Mouse (Mus musculus) frontal cortex, postnatal 10 days (tissue): ENCODE data around the gene Cbarp.

Experiments used
- DNase-seq, 2 experiments: peaks; one replicate each; pipeline ENCODE4 v3.0.0; 2022; ENCODE audit warnings: low spot score in 2 of 2, mixed read lengths in 1 of 2

Cbarp gene

GRCm38 (mm10) chr10:80097275-80097674 lies 43.4 kb downstream of the Cbarp start:
- DNase-seq: no peak

- no peak for DNase-seq
These were observed 45.1 kb downstream of the Cbarp start for GRCm38 (mm10) chr10:80095547-80095946.

DNA sequence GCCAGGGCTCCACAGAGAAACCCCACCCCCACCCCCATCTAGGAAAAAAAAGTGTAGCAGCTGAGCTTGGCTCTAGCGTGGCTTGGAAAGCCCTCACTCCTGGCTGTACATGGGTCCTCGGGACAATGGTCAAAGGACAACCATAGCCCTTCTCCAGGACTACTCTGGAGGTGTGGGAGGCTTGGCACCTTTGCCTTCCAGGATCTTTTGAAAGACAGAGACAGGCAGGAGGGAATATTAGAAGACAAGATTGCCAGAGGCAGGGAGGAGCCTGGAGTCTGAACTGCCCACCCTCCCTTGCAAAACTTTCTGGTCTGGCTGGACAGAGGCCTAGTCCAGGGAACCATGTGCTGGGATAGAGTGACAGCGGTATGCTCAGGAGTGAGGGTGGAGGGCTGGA lies 46.0 kb downstream of the Cbarp start:
- no peak for DNase-seq

GRCm38 (mm10) chr10:80094085-80094484 lies 46.5 kb downstream of the Cbarp start:
- DNase-seq: no peak

GRCm38 (mm10) chr10:80092690-80093089 lies 47.9 kb downstream of the Cbarp start:
- no peak for DNase-seq

DNA sequence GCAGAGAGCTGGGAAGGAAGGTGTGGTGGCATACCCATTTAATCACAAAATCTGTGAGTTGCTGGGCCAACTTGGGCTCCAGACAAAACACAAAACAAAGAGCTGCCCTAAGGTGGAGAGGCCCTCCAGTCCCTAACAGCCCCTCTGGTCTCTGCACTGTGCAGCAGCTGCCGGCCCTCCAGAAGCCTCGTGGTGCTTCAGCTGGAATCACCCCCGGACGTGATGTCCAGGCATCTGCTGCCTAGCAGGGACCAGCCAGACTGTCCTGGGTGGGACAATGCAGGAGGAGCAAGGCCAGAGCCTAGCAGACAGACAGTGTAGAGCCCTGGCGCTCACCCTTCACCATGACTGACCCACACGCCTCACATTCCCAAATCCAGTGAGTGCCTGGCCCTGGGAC lies 49.1 kb downstream of the Cbarp start:
- DNase-seq: no peak

- no peak for DNase-seq
These were observed 51.5 kb downstream of the Cbarp start for GRCm38 (mm10) chr10:80089146-80089545.

GRCm38 (mm10) chr10:80087483-80087882 lies 53.2 kb downstream of the Cbarp start:
- DNase-seq: no peak

GRCm38 (mm10) chr10:80086847-80087246 lies 53.8 kb downstream of the Cbarp start:
- no peak for DNase-seq

DNA sequence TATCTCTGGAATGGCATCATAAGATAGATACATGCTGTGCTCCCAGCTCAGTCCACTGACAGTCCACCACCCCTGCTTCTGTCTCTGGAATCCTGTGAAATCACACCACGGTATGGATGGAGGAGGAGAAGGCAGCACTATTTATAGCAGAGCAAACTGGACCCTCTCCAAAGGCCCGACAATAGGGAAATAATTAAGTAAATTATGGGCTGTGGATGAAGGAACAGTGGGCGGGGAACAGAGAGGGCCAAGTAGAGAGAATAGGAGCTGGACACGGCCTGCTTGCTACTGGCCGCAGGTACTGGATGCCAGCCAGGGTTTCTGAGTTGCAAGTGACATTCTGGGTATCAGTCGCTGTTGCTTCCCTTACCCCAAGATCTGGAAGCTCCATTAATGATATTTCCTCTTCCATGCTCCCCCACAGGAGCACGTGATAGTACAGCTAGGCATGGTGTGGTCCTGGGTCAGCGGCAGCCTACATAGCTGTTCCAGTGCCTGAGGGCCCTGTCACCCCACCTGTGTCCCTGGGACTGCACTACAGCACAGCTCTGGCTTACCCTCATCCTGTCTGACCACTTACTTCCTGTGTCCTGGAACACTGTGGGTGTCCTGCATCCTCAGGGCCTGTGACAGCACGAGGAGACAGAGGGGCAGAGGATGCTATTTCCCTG lies 55.7 kb downstream of the Cbarp start:
- DNase-seq: no peak

- DNase-seq: no peak
These were observed 59.6 kb downstream of the Cbarp start for GRCm38 (mm10) chr10:80081075-80081474.
